Mouse (Mus musculus) ES-Bruce4 (cell line): Measurements from ENCODE around the gene Gm17571.

ENCODE experiments used
- CTCF ChIP-seq: IDR thresholded peaks from one replicate; pipeline ENCODE4 v1.8.1; 2011; ENCODE audit warnings: low read depth, low read length
- EP300 ChIP-seq: IDR thresholded peaks from 2 replicates; pipeline ENCODE4 v1.6.1; 2011; ENCODE audit warnings: low read depth, low read length; ENCODE audit not compliant: insufficient read depth
- POLR2A ChIP-seq: IDR thresholded peaks from one replicate; pipeline ENCODE4 v1.8.1; 2011; ENCODE audit warnings: low read length; ENCODE audit not compliant: insufficient read depth

DNA sequence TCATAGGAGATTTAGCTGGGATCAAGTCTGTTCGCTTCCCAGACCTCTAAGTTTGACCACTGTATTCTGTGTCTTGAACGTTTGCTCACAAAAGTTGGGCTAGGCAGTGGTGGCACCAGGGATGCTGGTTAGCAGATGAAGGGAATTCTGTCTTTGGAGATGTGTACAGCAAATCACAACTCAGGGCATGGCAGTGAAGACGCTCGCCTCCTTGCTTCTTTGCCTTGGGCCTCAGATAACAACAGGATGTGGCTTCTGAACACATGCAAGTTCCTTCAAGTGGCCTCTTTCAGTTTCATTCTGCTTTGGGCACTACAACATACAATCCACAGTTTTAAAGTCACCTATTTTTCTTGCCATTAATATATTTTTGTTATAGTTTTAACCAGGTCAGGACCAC lies 19.8 kb upstream of the Gm17571 start:
- no peak for TF ChIP-seq CTCF
- no peak for TF ChIP-seq POLR2A
- no peak for TF ChIP-seq EP300
